Mouse (Mus musculus) liver, embryonic 13.5 days (tissue): ENCODE data around the gene Galnt2. TPM values are rescaled to one million over a fixed set of nuclear protein-coding genes. Genes with fewer than 3 reads are reported as not detected.

Experiments used
- ATAC-seq: fragments of 200-750 bp; cut with Nextera tagmentation; 2 replicates; pipeline ENCODE4 v1.8.0; 2017; ENCODE audit warnings: low read depth, mild to moderate bottlenecking, moderate number of reproducible peaks, moderate library complexity
- DNase-seq: peaks from one replicate; pipeline ENCODE4 v3.0.0; 2022
- H3K27ac ChIP-seq: fragments of 300-500 bp; sonication (generic); 2 replicates; pipeline ENCODE4 v1.5.1; 2015; ENCODE audit warnings: moderate library complexity, mild to moderate bottlenecking, inconsistent platforms
- H3K27me3 ChIP-seq: fragments of 300-500 bp; sonication (generic); 2 replicates; pipeline ENCODE4 v1.6.1; 2015; ENCODE audit warnings: mild to moderate bottlenecking, inconsistent platforms
- H3K36me3 ChIP-seq: fragments of 300-500 bp; sonication (generic); 2 replicates; pipeline ENCODE4 v1.6.1; 2015; ENCODE audit warnings: mild to moderate bottlenecking, inconsistent platforms
- H3K4me1 ChIP-seq: fragments of 300-500 bp; sonication (generic); replicated peaks from 2 replicates; pipeline ENCODE4 v1.6.1; 2015; ENCODE audit warnings: inconsistent platforms
- H3K4me2 ChIP-seq: fragments of 300-500 bp; sonication (generic); 2 replicates; pipeline ENCODE4 v1.6.1; 2015; ENCODE audit warnings: inconsistent platforms, mild to moderate bottlenecking, moderate library complexity
- H3K4me3 ChIP-seq: fragments of 300-500 bp; sonication (generic); replicated peaks from 2 replicates; pipeline ENCODE4 v1.5.1; 2015; ENCODE audit warnings: mild to moderate bottlenecking, inconsistent platforms
- H3K9ac ChIP-seq: fragments of 300-500 bp; sonication (generic); 2 replicates; pipeline ENCODE4 v1.6.1; 2015; ENCODE audit warnings: mild to moderate bottlenecking, inconsistent platforms
- H3K9me3 ChIP-seq: fragments of 300-500 bp; sonication (generic); replicated peaks from 2 replicates; pipeline ENCODE4 v1.6.1; 2016; ENCODE audit warnings: inconsistent platforms
- WGBS: fragments of 180-500 bp; shearing (Covaris S2); methylation state at CpG from one replicate; pipeline ENCODE4 v1.1.7; 2015; ENCODE audit not compliant: insufficient replicate concordance; 5-methylcytosine and 5-hydroxymethylcytosine counted together
- polyA plus RNA-seq: library from polyadenylated mRNA; unstranded; fragments of >200 nt; fragmentation: Nextera tagmentation; extraction: Ambion mirVana; gene quantifications from 2 replicates; pipeline ENCODE4 v1.2.1, GENCODE M21; 2015

Gene Galnt2
- polyA plus RNA-seq, 1 experiment from 2014 or later: 20.5 TPM

DNA sequence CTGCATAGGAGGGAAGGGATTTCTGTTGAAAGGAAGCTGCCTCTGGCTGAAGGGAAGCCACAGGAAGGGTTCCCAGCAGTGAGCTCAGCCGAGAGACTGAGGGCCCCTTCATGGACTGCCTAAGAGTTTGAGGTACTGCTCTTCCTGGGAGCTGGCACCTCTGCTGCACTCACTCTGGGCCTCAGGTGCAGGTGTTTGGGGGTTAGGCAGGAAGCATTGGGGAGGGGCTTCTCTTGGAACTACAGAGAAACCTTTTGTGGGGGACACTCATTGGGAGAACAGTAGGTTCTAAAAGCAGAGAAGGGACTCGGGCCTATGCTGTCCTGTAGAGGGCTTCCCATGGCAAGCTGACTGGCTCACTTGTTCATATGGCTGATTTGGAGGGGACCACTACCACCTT is 3.3 kb downstream of the Galnt2 start:
- no peak for DNase-seq
- Histone ChIP-seq H3K4me2 (no peak overlapping the region), H3K27ac (no peak overlapping the region), H3K9ac (no peak overlapping the region), H3K4me3 (no peak overlapping the region), H3K9me3 (no peaks in the 10 kb centered on the region), H3K27me3 (peaks cover 6% of the 10 kb centered on the region; the same call in 1 of the 2 replicates), H3K4me1 (peaks cover 53% of the 10 kb centered on the region), H3K36me3 (no peaks in the 10 kb centered on the region)
- no peak for ATAC-seq
- 44% methylated on average over 2 of the region's 2 CpGs for WGBS

DNA sequence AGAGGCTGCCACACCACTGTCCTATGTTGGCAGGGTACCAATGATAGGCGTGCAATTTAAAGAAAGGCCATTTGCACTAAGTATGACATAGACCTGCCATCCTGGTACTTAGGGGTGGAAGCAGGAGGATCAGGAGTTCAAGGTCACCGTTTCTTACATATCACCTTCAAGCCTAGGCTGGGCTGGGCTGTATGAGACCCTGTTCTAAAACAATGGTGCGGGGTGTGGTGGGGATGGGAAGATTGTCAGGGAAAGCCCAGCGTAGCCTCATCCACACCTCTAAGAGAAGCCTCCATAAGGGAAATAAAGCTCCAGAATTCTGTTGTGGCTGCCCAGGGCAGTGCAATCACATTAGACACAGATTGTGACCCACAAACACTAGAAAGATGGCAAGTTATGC is 4.3 kb downstream of the Galnt2 start:
- no peak for ATAC-seq
- DNase-seq: no peak
- no peak overlapping the region for H3K4me2 ChIP-seq
- no peak overlapping the region for H3K9ac ChIP-seq
- H3K4me3 ChIP-seq: no peak overlapping the region
- no peaks in the 10 kb centered on the region for H3K36me3 ChIP-seq
- H3K27me3 ChIP-seq: peaks cover under 1% of the 10 kb centered on the region; the same call in 1 of the 2 replicates
- no peak overlapping the region for H3K27ac ChIP-seq
- no peaks in the 10 kb centered on the region for H3K9me3 ChIP-seq
- 72% methylated on average over 4 of the region's 4 CpGs for WGBS
- H3K4me1 ChIP-seq: peaks cover 56% of the 10 kb centered on the region

DNA sequence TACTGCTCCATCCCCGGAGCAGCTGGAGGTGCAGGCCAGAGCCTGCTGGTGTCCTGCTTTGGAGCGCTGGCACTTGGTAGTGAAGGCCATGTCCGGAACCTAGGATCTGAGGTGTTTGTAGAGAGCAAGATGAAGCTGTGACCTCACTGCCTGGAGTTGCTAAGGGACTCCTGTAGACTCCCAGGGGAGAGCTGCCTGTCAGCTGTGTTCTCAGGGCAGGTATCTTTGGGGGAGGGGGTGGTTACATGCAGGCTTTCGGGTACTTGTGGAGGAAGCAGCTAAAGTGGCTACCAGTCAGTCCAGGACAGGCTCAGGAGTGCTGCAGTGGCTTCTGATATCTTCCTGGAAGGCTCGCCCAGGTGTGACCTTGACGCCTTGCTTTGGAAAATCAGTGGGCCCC is 8.2 kb downstream of the Galnt2 start:
- H3K4me3 ChIP-seq: no peak overlapping the region
- H3K4me1 ChIP-seq: peaks cover 30% of the 10 kb centered on the region
- H3K9me3 ChIP-seq: 0 out of 2 replicates have a peak, but pooled peaks cover 5% of the 10 kb centered on the region
- no peaks in the 10 kb centered on the region for H3K27me3 ChIP-seq
- 78% methylated on average over 6 of the region's 6 CpGs for WGBS
- DNase-seq: no peak
- no peak overlapping the region for H3K27ac ChIP-seq
- ATAC-seq: no peak
- peaks cover 17% of the 10 kb centered on the region for H3K36me3 ChIP-seq
- no peak overlapping the region for H3K9ac ChIP-seq
- no peak overlapping the region for H3K4me2 ChIP-seq

DNA sequence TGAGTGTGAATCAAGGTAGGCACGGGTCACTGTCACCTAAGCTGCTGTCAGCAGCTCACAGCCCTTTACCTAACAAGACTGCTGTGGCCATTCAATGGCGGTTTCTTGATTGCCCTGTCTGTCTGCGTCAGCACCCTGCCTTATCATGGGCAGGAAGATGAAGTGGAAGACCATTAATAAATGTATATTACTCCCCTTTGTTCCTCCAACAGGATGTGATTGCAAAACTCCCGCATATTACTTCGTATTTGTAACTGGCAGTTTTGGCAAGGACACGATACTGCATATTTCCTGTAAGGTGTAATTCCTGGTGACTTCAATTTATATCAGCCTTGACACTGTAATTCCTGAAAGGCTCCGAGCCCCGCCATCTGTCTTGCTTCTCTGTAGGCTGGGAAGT is 9.7 kb downstream of the Galnt2 start:
- no peak for DNase-seq
- Histone ChIP-seq H3K9me3 (0 out of 2 replicates have a peak, but pooled peaks cover 5% of the 10 kb centered on the region), H3K36me3 (peaks cover 20% of the 10 kb centered on the region), H3K4me1 (peaks cover 27% of the 10 kb centered on the region), H3K9ac (no peak overlapping the region), H3K4me3 (no peak overlapping the region), H3K27ac (no peak overlapping the region), H3K4me2 (no peak overlapping the region), H3K27me3 (no peaks in the 10 kb centered on the region)
- WGBS: 64% methylated on average over 8 of the region's 8 CpGs
- no peak for ATAC-seq

DNA sequence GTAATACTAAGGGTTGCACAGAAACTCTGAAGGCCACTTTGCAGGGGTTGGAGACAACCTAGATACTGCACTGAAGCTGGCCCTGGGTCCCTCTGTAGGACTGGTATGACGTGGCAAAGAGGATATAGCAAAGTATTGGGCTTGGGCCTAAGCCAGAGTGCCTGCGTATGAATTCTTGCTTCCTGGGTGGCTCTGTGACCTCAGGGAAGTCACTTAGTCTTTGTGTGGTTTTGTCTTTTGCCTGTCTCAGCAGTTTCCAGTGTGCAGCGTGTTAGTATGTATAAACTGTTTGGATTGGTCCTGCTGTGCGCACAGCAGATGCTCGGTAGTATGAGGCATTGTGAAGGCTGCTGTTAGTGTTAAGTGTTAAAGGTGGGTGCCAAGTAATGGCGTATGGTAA is 11.0 kb downstream of the Galnt2 start:
- 83% methylated on average over 6 of the region's 6 CpGs for WGBS
- peaks cover 31% of the 10 kb centered on the region for H3K4me1 ChIP-seq
- H3K4me2 ChIP-seq: no peak overlapping the region
- peaks cover 20% of the 10 kb centered on the region for H3K36me3 ChIP-seq
- H3K4me3 ChIP-seq: no peak overlapping the region
- no peak overlapping the region for H3K27ac ChIP-seq
- DNase-seq (no peak), ATAC-seq (no peak)
- H3K9me3 ChIP-seq: 0 out of 2 replicates have a peak, but pooled peaks cover 5% of the 10 kb centered on the region
- H3K27me3 ChIP-seq: no peaks in the 10 kb centered on the region
- no peak overlapping the region for H3K9ac ChIP-seq

DNA sequence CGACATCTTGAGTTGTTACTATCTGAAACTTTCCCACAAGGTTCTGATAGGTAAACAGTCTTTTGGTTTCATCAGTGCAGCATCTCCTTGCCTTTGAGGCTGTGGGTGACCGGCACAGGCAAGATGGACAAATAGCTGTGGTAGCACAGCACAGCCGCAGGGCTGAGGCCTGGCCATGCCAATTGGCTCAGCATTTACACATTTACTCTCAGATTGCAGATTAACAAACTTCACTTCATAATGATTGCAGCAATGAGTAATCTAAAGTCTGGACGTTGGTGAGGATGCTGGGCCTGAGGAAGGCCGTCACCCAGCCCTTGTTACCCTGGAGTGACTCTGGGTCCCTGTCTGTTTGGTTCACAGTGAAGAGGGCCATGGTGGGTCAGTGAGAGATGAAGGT is 11.7 kb downstream of the Galnt2 start:
- DNase-seq (no peak), ATAC-seq (no peak)
- H3K9ac ChIP-seq: no peak overlapping the region
- H3K4me3 ChIP-seq: no peak overlapping the region
- no peak overlapping the region for H3K27ac ChIP-seq
- no peaks in the 10 kb centered on the region for H3K27me3 ChIP-seq
- H3K9me3 ChIP-seq: 0 out of 2 replicates have a peak, but pooled peaks cover 5% of the 10 kb centered on the region
- peaks cover 38% of the 10 kb centered on the region for H3K4me1 ChIP-seq
- H3K36me3 ChIP-seq: peaks cover 23% of the 10 kb centered on the region
- no peak overlapping the region for H3K4me2 ChIP-seq
- WGBS: 82% methylated on average over 5 of the region's 5 CpGs

DNA sequence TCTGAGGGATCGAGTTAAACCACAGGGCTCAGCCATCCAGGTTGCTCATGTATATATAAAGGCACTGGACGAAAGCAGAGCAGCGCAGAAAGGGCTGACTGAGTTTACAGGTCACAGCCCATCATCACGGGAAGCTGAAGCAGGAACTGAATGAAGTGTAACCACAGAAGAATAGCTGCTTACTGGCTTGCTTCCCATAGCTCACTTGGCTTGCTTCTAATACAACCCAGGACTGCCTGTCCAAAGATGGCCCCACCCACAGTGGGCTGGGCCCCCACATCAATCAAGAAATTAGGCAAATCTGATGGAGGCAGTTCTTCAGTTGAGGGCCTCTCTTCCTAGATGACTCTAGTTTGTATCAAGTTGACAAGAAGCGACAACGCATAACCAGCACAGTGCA is 16.4 kb downstream of the Galnt2 start:
- H3K9ac ChIP-seq: no peak overlapping the region
- WGBS: 72% methylated on average over 6 of the region's 6 CpGs
- H3K4me2 ChIP-seq: no peak overlapping the region
- 0 out of 2 replicates have a peak, but pooled peaks cover 5% of the 10 kb centered on the region for H3K9me3 ChIP-seq
- DNase-seq (no peak), ATAC-seq (no peak)
- no peaks in the 10 kb centered on the region for H3K27me3 ChIP-seq
- H3K4me1 ChIP-seq: peaks cover 51% of the 10 kb centered on the region
- no peak overlapping the region for H3K4me3 ChIP-seq
- H3K36me3 ChIP-seq: peaks cover 23% of the 10 kb centered on the region
- no peak overlapping the region for H3K27ac ChIP-seq

DNA sequence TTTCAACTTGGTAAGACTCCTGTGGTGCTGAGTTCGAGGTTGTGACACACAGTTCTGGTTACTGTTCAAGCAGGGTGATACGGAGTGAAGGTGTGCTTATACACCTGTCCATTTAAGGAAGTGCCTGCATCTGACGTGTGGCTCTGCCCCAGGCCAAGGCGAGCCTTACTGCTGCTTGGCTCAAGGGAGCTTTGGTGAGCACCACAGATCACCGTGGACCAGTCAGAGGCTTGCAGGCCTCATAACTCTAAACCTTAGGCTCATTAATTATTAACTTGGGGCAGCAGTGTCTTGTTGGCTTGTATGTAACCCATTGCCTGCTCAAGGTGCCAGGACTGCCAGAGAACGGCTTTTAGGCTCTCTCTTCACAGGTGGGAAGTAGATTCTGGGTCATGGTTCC is 17.5 kb downstream of the Galnt2 start:
- Histone ChIP-seq H3K27me3 (no peaks in the 10 kb centered on the region), H3K4me2 (no peak overlapping the region), H3K9ac (no peak overlapping the region), H3K4me3 (no peak overlapping the region), H3K36me3 (peaks cover 16% of the 10 kb centered on the region), H3K27ac (peak overlapping the region; percentile 26; the same call in 1 of the 2 replicates), H3K9me3 (0 out of 2 replicates have a peak, but pooled peaks cover 5% of the 10 kb centered on the region), H3K4me1 (peaks cover 57% of the 10 kb centered on the region)
- DNase-seq: no peak
- ATAC-seq: no peak
- 75% methylated on average over 6 of the region's 6 CpGs for WGBS

DNA sequence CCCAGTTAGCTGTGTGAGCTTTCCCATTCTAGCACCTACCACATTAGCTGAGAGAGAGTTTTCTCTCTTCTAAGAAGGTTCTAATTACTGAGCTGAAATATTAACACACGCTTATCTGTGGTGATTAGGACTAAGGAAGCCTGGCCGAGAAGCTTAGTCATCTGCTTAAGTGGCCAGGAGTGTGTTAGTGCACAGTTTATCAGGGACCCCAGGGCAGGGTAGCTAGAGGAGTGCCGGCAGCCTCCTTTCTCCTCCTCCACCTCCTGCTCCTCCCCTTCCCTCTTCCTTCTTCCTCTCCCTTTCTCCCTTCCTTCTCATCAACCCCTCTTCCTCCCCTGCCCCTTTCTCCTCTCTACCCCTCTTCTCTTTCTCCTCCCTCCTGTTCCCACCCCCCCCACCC is 19.1 kb downstream of the Galnt2 start:
- Histone ChIP-seq H3K4me2 (peak overlapping the region; percentile 49), H3K27me3 (no peaks in the 10 kb centered on the region), H3K36me3 (0 out of 2 replicates have a peak, but pooled peaks cover 6% of the 10 kb centered on the region), H3K4me1 (peaks cover 65% of the 10 kb centered on the region), H3K27ac (peak overlapping the region; percentile 84), H3K9ac (peak overlapping the region; percentile 54), H3K4me3 (0 out of 2 replicates have a peak overlapping the region, but pooled peaks have one; percentile 11), H3K9me3 (no peaks in the 10 kb centered on the region)
- peak; percentile 37 for DNase-seq
- peak; percentile 96 for ATAC-seq
- WGBS: 11% methylated on average over 3 of the region's 3 CpGs

DNA sequence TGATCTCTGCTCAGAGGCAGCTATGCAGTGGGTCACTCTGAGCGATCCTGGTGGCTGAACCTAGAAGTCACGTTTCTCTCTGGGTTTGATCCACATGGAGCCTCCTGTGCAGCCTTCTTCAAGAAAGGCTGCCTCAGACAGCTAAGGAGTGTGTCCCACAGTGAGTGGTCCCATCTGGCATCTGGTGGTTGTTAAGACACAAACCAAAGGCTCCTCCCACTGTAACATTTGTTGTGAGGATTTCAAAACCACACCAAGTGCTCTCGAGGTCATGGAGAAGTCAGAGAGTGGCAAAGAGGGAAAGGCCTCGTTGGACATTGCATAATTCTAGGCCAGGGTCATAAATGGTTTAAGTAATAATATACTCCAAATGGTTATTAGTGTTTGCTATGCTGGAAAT is 19.6 kb downstream of the Galnt2 start:
- WGBS: 13% methylated on average over 4 of the region's 4 CpGs
- H3K4me1 ChIP-seq: peaks cover 65% of the 10 kb centered on the region
- H3K36me3 ChIP-seq: 0 out of 2 replicates have a peak, but pooled peaks cover 6% of the 10 kb centered on the region
- no peaks in the 10 kb centered on the region for H3K27me3 ChIP-seq
- peak overlapping the region; percentile 22; the same call in 1 of the 2 replicates for H3K9ac ChIP-seq
- no peaks in the 10 kb centered on the region for H3K9me3 ChIP-seq
- DNase-seq (no peak), ATAC-seq (no peak)
- no peak overlapping the region for H3K4me3 ChIP-seq
- H3K27ac ChIP-seq: peak overlapping the region; percentile 84
- H3K4me2 ChIP-seq: peak overlapping the region; percentile 49

DNA sequence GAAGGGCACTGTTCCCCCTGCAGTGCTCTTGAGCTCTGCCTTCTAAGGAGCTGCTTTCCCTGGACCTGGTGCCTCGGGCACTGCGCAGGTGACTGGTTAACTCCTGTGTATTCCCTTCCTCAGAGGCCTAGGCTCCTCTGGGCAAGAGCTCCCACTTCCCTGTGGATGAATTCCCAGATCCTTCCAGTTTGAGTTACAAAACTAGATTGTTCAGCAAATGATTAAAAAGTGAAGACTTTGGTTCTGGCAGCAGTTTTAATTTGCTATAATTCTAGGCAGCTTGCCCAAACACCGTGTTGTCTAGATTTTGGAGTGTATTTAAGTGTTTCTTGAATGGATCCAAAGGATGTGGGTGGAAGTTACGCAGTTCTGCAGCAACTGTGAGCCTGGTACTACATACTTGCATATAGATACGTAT is 21.4 kb downstream of the Galnt2 start:
- no peak overlapping the region for H3K27ac ChIP-seq
- DNase-seq (no peak), ATAC-seq (no peak)
- WGBS: 86% methylated on average over 5 of the region's 5 CpGs
- 0 out of 2 replicates have a peak, but pooled peaks cover 6% of the 10 kb centered on the region for H3K36me3 ChIP-seq
- H3K4me3 ChIP-seq: no peak overlapping the region
- peaks cover 69% of the 10 kb centered on the region for H3K4me1 ChIP-seq
- no peaks in the 10 kb centered on the region for H3K27me3 ChIP-seq
- no peaks in the 10 kb centered on the region for H3K9me3 ChIP-seq
- no peak overlapping the region for H3K4me2 ChIP-seq
- H3K9ac ChIP-seq: no peak overlapping the region

DNA sequence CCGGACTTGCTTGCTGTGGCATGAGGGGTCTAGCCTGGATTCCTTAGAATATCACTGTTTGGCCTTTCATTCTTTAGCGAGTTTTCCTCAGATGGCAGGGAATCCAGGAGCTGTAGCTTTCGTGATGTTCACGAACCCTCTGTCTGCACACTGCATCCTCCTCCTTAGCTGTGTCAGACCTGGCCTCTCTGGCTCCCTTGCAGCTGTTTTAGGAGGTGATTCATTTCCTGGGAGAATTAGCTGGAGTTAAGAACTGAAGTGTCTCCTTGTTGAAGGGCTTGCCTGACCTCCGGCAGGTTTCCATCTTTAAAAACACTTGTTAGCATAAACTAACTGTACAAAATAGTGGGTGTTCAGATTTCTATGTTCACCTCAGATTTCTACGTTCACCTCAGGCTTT is 22.7 kb downstream of the Galnt2 start:
- no peaks in the 10 kb centered on the region for H3K36me3 ChIP-seq
- no peak overlapping the region for H3K4me3 ChIP-seq
- no peak overlapping the region for H3K4me2 ChIP-seq
- no peak overlapping the region for H3K9ac ChIP-seq
- 75% methylated on average over 6 of the region's 6 CpGs for WGBS
- H3K27ac ChIP-seq: no peak overlapping the region
- no peaks in the 10 kb centered on the region for H3K9me3 ChIP-seq
- ATAC-seq (no peak), DNase-seq (no peak)
- H3K27me3 ChIP-seq: no peaks in the 10 kb centered on the region
- H3K4me1 ChIP-seq: peaks cover 62% of the 10 kb centered on the region
